Mouse (Mus musculus): ENCODE measurements around the gene Pakap. TPM values are rescaled to one million over a fixed set of nuclear protein-coding genes. Genes with fewer than 3 reads are reported as not detected.
"Not testable (repeated sequence)": the region's sequence is repeated elsewhere in the genome, so short reads cannot be mapped to it uniquely, and the experiment has no call there.

The Pakap gene
- polyA plus RNA-seq, 1 experiment from 2014 or later = 24.7 TPM

DNA sequence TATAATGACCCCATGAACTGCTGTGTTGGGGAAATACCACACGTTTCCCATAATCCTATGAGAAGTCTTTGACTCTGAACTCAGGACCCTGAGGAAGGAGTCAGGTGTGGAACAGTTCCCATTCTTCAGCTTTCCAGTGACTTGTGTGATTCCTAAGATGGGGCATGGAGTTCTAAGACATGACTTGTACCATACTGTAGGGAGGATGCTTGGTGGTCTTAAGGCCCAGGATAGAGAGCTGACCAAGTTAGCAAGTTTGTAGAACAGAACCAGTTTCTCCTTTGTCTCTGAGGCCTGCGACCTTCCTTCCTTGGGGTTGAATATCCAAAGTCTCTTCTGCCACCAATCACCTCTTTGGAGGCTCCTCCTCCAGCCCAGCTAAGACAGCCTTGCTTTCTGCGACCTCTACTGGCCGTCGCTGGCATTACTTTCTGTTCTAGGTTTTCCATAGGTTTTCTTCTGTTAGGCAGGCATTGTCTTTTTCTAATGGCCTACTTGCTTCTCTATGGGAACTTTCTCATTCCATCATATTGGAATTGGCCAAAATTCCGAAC is 311.9 kb downstream of the Pakap start:
- Histone ChIP-seq H3K27me3 (replicated peaks) (no peaks in the 10 kb centered on the region), H3K4me1 (no peaks in the 10 kb centered on the region)
- no peak for ATAC-seq (ENCODE audit: insufficient read depth, low FRiP score, low read depth)

DNA sequence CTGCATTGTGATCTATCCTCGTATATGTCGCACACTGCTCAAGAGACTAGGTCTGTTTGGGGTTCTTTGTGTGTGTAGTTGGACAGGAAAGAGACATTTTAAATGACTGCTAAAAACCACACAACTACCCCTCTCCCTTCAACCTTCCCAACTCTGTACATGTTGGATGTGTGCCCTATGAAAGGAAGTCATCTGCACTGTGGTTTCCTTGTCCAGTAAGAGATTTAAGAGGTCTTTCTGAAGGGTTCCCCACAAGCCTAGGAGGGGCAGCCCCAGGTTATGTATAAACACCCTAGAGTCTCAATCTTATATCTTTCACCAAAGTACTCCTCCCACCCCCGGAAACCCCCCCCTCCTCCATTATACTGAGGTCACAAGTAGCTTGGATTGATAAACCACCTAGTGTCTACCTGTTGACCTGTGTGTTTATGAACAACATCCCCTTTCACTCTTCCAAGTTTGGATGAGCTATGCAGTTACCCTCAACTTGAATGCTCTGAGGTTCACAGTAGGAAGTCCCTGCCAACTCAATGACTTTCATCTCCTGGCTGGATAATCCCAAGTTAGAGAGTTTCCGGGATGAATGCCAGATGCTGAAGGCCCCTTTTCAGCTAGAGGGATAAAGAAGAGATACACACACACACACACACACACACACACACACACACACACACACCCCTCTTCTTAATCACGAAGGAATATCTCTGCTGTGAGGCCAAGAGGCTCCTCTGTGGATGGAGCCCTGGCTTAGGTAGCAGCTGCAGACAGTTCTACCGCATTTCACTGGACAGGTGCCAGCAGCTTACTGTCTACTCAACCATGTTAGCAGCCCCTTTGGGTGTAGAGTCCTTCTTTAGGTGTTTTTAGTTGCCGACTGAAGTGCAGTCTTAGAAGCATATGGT is 315.8 kb downstream of the Pakap start:
- H3K27ac ChIP-seq = no peak overlapping the region
- 0 out of 2 replicates have a peak, but pooled peaks cover 3% of the 10 kb centered on the region for H3K4me1 ChIP-seq
- no peak overlapping the region for H3K9ac ChIP-seq
- H3K36me3 ChIP-seq = no peaks in the 10 kb centered on the region
- H3K4me2 ChIP-seq = no peak overlapping the region
- H3K4me3 ChIP-seq (replicated peaks) = no peak overlapping the region
- no peaks in the 10 kb centered on the region for H3K27me3 ChIP-seq (replicated peaks)
- peak; percentile 39; the same call in 1 of the 2 replicates for ATAC-seq (ENCODE audit: insufficient read depth, low FRiP score, low read depth)
- H3K9me3 ChIP-seq = no peaks in the 10 kb centered on the region
- WGBS = 59% methylated on average over 7 of the region's 7 CpGs

More for the DNA sequence above, 311.9 kb downstream of the Pakap start:
- Histone ChIP-seq H3K4me3 (replicated peaks) (no peak overlapping the region), H3K27ac (no peak overlapping the region), H3K36me3 (no peaks in the 10 kb centered on the region), H3K4me2 (no peak overlapping the region), H3K9ac (no peak overlapping the region), H3K9me3 (no peaks in the 10 kb centered on the region)
- WGBS = 15% methylated on average over 6 of the region's 6 CpGs

DNA sequence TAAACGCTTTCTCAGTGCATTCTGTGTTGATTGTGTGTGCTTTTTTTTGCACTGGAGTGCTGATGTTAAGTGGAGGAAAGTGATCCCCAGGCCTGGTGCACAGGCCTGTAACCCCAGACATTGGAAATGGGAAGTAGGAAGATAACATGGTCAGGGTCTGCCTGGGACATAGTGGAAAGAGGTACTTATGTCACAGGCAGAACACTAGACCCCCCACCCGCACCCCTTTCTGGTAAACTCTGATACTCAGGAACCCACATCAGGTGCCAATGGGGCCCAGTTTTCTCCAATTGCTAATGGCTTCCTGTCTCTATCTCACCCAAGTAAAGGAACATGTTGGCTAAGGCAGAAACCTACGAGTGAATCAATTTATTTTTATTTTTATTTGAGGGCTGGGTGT is 316.5 kb downstream of the Pakap start:
- Histone ChIP-seq H3K9me3 (no peaks in the 10 kb centered on the region), H3K4me3 (replicated peaks) (no peak overlapping the region), H3K4me1 (0 out of 2 replicates have a peak, but pooled peaks cover 3% of the 10 kb centered on the region), H3K36me3 (no peaks in the 10 kb centered on the region), H3K9ac (no peak overlapping the region), H3K27me3 (replicated peaks) (no peaks in the 10 kb centered on the region), H3K4me2 (no peak overlapping the region), H3K27ac (no peak overlapping the region)
- 75% methylated on average over 3 of the region's 3 CpGs for WGBS
- ATAC-seq (ENCODE audit: insufficient read depth, low FRiP score, low read depth) = 0 out of 2 replicates have a peak, but pooled peaks have one; percentile 14

DNA sequence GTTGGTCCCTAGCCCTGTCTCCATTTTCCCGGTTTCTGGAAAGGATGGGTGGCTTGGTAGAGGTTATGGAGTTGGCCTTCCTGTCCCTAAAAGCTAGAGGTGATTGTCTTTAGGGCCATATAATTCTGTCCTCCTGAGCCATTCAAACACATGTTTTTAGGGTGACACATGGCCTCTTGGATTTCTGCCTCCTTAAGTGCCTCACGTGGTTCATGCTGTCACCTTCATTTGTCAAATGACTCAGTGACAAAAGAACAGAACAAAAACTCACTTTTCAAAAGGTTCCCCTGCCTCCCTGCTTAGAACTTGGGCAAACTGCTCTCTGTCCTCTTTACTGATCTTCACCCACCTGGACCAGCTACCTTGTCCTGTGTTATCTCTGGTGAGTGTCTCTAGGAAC is 317.2 kb downstream of the Pakap start:
- Histone ChIP-seq H3K27ac (no peak overlapping the region), H3K36me3 (no peaks in the 10 kb centered on the region), H3K27me3 (replicated peaks) (no peaks in the 10 kb centered on the region), H3K4me1 (0 out of 2 replicates have a peak, but pooled peaks cover 3% of the 10 kb centered on the region), H3K4me2 (no peak overlapping the region), H3K9me3 (no peaks in the 10 kb centered on the region), H3K9ac (no peak overlapping the region), H3K4me3 (replicated peaks) (no peak overlapping the region)
- 60% methylated on average over 2 of the region's 2 CpGs for WGBS
- no peak for ATAC-seq (ENCODE audit: insufficient read depth, low FRiP score, low read depth)

DNA sequence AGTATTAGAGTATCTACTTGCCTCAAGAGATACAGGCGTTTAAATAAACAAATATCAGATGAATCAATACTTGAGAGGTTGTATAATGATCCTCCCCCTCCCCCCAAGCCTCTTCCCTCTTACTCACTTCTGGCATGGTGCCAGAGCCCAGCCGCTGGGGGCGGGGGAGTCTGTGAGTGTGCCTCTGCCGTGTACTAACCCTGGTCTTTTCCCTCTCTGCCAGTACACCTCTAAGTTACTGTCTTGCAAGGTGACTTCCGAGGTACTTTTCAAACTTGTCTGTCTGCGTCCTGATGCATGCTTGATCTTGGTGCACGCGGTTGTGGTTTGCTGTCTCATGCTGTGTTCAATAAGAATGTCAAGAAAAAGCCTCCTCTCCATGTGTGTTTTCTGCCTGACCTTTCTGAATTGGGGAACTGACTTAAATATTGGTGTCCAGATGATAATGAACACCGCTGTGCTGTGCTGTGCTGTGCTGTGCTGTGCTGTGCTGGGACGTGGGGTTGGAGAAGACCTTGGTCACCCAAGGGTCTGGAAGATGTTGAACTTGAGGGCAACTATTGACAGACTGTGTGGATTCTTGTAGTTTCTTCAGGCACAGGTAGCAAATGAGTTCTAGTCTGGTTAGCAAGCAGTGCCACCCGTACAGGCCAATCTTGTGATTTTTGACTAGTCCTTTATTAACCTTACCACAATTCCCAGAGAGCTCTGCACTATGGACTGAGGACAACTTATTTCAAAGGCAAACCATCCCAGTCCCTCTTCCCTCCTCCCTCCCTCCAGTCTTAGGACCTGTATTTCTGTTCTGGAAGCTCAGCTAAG is 318.3 kb downstream of the Pakap start:
- Histone ChIP-seq H3K9me3 (no peaks in the 10 kb centered on the region), H3K9ac (no peak overlapping the region), H3K4me3 (replicated peaks) (no peak overlapping the region), H3K36me3 (no peaks in the 10 kb centered on the region), H3K27me3 (replicated peaks) (no peaks in the 10 kb centered on the region), H3K4me2 (no peak overlapping the region), H3K4me1 (0 out of 2 replicates have a peak, but pooled peaks cover 3% of the 10 kb centered on the region), H3K27ac (no peak overlapping the region)
- 43% methylated on average over 11 of the region's 11 CpGs for WGBS
- no peak for ATAC-seq (ENCODE audit: insufficient read depth, low FRiP score, low read depth)

DNA sequence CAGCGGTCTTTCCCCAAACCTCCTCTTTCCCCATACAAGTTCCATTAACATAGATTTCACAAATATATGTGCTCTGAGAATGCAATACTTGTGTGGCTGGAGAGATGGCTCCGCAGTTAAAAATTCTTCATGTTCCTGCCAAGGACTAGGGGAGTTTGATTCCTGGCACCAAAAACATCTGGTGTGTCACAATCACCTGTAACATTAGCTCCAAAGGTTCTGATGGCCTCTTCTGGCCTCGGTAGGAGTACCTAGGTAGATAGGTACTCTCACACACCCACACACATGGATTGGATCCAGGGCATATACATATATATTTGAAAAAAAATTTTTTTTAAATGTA is 318.9 kb downstream of the Pakap start:
- Histone ChIP-seq H3K4me1 (0 out of 2 replicates have a peak, but pooled peaks cover 3% of the 10 kb centered on the region), H3K36me3 (no peaks in the 10 kb centered on the region), H3K9me3 (no peaks in the 10 kb centered on the region), H3K27ac (no peak overlapping the region), H3K4me3 (replicated peaks) (no peak overlapping the region), H3K27me3 (replicated peaks) (no peaks in the 10 kb centered on the region), H3K4me2 (no peak overlapping the region), H3K9ac (no peak overlapping the region)
- no peak for ATAC-seq (ENCODE audit: insufficient read depth, low FRiP score, low read depth)
- 89% methylated on average over 3 of the region's 3 CpGs for WGBS

DNA sequence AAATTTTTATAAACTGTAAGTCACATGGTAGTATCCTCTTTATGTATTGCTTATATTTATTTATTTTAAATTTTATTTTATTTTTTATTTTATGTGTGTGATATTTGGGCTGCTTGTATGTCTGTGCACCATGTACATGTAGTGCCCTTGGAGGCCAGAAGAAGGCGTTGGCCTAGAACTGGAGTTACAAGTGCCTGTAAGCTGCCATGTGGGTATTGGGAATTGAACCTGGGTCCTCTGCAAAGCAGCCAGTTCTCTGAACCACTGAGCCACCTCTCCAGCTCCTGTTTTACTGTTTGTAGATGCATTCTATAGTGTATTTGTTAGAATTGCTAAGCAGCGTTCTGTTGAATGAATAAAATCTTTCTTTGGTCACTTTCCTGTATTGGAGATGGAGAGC is 320.3 kb downstream of the Pakap start:
- no peaks in the 10 kb centered on the region for H3K36me3 ChIP-seq
- no peaks in the 10 kb centered on the region for H3K27me3 ChIP-seq (replicated peaks)
- ATAC-seq (ENCODE audit: insufficient read depth, low FRiP score, low read depth) = no peak
- 86% methylated on average over 2 of the region's 2 CpGs for WGBS
- 0 out of 2 replicates have a peak, but pooled peaks cover 3% of the 10 kb centered on the region for H3K4me1 ChIP-seq
- no peak overlapping the region for H3K4me3 ChIP-seq (replicated peaks)
- no peak overlapping the region for H3K9ac ChIP-seq
- H3K9me3 ChIP-seq = no peaks in the 10 kb centered on the region
- no peak overlapping the region for H3K27ac ChIP-seq
- no peak overlapping the region for H3K4me2 ChIP-seq

DNA sequence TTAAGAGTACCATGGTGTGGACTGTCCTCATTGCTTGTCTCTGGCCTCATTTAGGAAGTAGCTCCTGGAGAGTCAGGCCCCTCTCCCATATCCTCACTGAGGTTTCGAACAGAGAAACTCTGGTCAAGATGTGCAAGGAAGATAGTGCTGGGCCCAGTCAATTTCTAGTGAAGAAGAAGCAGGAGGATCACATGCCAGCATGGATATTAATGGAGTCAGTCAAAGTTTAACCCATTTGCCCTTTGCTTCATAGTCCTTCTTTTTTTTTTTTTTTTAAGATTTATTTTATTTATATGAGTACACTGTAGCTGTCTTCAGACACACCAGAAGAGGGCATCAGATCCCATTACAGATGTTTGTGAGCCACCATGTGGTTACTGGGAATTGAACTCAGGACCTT is 321.0 kb downstream of the Pakap start:
- H3K27ac ChIP-seq; H3K4me2 ChIP-seq; H3K27me3 ChIP-seq (replicated peaks); H3K36me3 ChIP-seq; ATAC-seq (ENCODE audit: insufficient read depth, low FRiP score, low read depth); H3K9me3 ChIP-seq; H3K9ac ChIP-seq; H3K4me3 ChIP-seq (replicated peaks); H3K4me1 ChIP-seq: not testable (repeated sequence)
- 89% methylated on average over 1 of the region's 1 CpGs for WGBS

DNA sequence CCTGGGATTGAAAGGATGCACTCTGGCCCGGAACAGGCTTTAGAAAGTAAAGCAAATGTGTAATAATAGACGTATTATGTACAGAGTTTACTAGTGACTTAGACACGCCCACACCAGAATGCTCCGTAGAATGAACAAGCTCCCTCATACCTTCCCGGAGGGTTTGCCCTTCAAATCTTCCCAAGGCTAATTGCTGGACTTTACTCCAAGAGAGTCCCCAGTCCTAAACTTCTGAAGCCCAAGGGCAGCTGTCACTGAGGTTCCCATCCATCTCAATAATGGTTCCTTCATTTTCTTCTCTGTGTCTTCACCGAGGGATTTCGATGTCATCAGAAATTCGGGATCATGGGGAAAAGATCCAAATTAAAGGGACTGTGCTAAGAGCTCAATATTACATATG is 321.8 kb downstream of the Pakap start:
- H3K9ac ChIP-seq = no peak overlapping the region
- no peak overlapping the region for H3K27ac ChIP-seq
- no peaks in the 10 kb centered on the region for H3K36me3 ChIP-seq
- ATAC-seq (ENCODE audit: insufficient read depth, low FRiP score, low read depth) = no peak
- no peak overlapping the region for H3K4me3 ChIP-seq (replicated peaks)
- WGBS = 77% methylated on average over 8 of the region's 8 CpGs
- H3K4me1 ChIP-seq = 0 out of 2 replicates have a peak, but pooled peaks cover 3% of the 10 kb centered on the region
- no peaks in the 10 kb centered on the region for H3K27me3 ChIP-seq (replicated peaks)
- H3K4me2 ChIP-seq = no peak overlapping the region
- no peaks in the 10 kb centered on the region for H3K9me3 ChIP-seq

DNA sequence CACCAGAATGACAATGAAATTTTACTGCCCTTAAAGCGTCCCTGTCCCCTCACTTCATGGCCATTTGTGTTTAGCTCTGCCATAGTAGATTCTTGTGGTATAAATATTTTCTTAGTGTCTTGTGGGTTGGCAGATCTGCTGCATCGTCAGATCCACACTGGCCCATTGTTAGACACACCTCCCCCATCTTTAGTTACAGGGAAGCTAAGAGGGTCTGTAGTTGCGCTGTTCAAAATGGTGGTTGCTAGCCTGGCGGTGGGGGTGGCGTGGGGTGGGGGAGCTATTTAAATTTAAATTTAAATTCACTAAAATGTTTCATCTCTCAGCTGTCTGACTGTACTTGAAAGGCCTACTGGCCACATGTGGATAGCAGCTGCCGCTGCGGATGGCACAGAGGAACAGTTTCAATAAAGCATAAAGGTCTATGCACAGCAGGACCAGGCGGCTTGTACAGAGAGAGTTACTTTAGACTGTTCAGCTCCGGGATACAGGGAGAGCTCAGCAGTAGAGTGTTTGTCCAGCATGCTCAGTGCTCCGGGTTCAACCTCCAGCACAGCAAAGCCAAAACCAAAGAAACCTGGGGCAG is 324.1 kb downstream of the Pakap start:
- WGBS = 88% methylated on average over 10 of the region's 10 CpGs
- no peaks in the 10 kb centered on the region for H3K9me3 ChIP-seq
- H3K4me1 ChIP-seq = peaks cover 3% of the 10 kb centered on the region; the same call in 1 of the 2 replicates
- no peak for ATAC-seq (ENCODE audit: insufficient read depth, low FRiP score, low read depth)
- H3K36me3 ChIP-seq = no peaks in the 10 kb centered on the region
- H3K27ac ChIP-seq = no peak overlapping the region
- H3K4me2 ChIP-seq = no peak overlapping the region
- no peak overlapping the region for H3K9ac ChIP-seq
- H3K4me3 ChIP-seq (replicated peaks) = no peak overlapping the region
- H3K27me3 ChIP-seq (replicated peaks) = no peaks in the 10 kb centered on the region

DNA sequence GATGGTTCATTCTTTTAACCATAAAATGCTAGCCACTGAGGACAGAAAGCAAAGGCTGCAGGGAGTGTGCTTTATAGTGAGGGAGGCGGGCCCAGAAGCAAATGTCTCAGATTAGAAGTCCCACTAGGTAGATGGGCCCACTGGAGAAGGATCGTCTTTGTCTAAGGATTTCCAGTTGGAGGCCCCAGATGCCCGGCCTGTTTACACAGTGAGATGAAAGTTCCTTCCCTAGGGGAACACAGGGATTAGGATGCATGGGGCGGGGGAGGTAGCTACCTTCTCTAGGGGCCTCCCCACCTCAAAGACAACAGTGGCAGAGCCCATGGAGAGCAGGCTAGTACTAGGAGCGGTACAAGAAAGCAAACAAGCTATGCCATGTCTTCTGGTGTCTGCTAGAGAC is 327.2 kb downstream of the Pakap start:
- Histone ChIP-seq H3K4me2 (no peak overlapping the region), H3K4me3 (replicated peaks) (no peak overlapping the region), H3K27ac (peak overlapping the region; percentile 3; the same call in 1 of the 2 replicates), H3K36me3 (no peaks in the 10 kb centered on the region), H3K9ac (no peak overlapping the region), H3K27me3 (replicated peaks) (no peaks in the 10 kb centered on the region), H3K4me1 (peaks cover 3% of the 10 kb centered on the region; the same call in 1 of the 2 replicates), H3K9me3 (no peaks in the 10 kb centered on the region)
- ATAC-seq (ENCODE audit: insufficient read depth, low FRiP score, low read depth) = no peak
- 46% methylated on average over 5 of the region's 5 CpGs for WGBS
